Mouse (Mus musculus) heart, postnatal 0 days (tissue): ENCODE measurements around the gene Plekho1.
A peak's percentile ranks its signal among the peaks of the same experiment; 100 is the strongest.

Experiments used
- CTCF ChIP-seq: IDR thresholded peaks from 2 replicates; pipeline ENCODE4 v1.5.1; 2016; ENCODE audit warnings: antibody characterized with exemption, control low read depth, low read depth
- EP300 ChIP-seq: IDR thresholded peaks from 2 replicates; pipeline ENCODE4 v1.6.1; 2016; ENCODE audit warnings: antibody characterized with exemption, low read depth

DNA sequence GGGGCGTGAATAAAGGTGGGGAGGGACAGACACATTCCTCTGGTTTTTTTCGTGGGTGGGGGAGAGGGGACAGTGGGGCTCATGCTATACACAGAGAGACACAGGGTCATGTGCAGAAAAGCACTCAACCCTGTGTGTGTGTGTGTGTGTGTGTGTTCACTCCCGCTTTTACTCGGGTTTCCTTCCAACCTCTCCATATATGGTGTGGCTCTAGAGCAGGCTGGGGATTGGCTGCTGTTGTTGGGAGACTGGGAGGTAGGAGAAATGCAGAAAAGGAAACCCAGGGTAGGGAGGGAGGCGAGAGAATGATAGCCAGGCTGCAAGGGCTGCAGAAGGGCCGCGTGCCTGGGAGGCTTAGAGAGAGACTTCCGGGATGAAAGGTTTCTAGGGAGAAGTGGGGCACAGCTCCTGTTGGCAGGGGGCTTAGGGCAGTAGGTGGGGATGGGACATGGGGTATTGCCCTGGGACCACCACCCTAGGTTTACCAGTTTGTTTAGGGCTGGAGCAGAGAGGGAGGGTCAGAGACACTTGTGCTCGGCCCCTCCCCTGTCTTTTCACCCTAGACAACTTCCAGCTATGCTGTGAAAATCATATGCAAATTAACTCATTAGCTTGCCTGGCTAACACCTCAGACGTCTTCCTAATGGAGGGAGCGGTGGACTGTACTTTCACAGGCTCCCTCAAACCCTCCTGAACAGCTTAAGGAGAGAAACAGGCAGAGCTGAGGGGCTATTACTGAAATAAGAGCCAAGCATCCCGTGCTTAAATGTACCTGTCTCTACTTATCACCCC, 10.4 kb downstream of the Plekho1 start:
- TF ChIP-seq CTCF (no peak), EP300 (peak; percentile 67; the same call in 1 of the 2 replicates)
